Mouse (Mus musculus) kidney, adult 2 months (tissue): Measurements from ENCODE around the gene Mfap3l.

Experiments
- CTCF ChIP-seq: fragments of 200-500 bp; conservative IDR thresholded peaks from 2 replicates; pipeline ENCODE4 v1.5.1; 2011; ENCODE audit warnings: low read depth, mild to moderate bottlenecking, control low read depth, low read length, moderate library complexity, mixed read lengths; ENCODE audit not compliant: insufficient read depth, insufficient read length
- POLR2A ChIP-seq: fragments of 200-500 bp; IDR thresholded peaks from one replicate; pipeline ENCODE4 v1.6.1; 2011; ENCODE audit warnings: low read depth, low read length, control low read depth

DNA sequence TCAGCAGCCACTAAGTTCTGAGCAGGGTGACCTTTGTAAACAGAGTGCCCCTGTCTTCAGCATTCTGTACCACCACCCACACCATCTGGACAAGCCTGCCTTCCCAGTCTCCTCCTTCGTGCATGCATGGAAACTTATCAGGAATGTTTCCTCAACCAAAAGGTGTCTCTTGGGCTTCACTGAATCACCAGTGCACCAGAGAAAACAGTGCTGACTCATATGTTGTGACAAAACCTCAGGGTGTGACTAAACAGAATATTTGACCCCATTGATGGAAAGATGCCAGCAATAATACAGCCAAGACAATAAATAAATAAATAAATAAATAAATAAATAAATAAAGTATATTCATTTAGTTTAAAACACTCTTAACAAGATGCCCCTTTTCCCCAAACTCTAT is 16.5 kb downstream of the Mfap3l start:
- no peak for TF ChIP-seq POLR2A
- no peak for TF ChIP-seq CTCF
